14 mouse cellular contexts compared by ENCODE assay signal in genomic region chr1:169187658-169188057, GRCm38 (mm10).
DNase-seq lines count a peak whose midpoint lies in the region; ATAC-seq lines count a peak whose summit lies in the region.
"Had no signal": no experiment of that assay in that cellular context is flagged by ENCODE, and none has a peak within 500 bp of the region (broad histone marks: within the 10 kb centered on the region; RNA-seq: fewer than 3 reads in every experiment).

No protein-coding gene starts in this region.

- peak; percentile 3 to 10 for DNase-seq in heart, postnatal 10 days
- DNase-seq in heart, embryonic 10.5 days (ENCODE audit: low spot score), result no peak
- peak; percentile 3 to 12 for DNase-seq in left cerebral cortex, postnatal 14 days (ENCODE audit: low spot score in 2 of 2)
- DNase-seq in left cerebral cortex, adult 18-20 months (ENCODE audit: low spot score in 2 of 2), result no peak
- peak; percentile 60 for DNase-seq in embryonic facial prominence, embryonic 14.5 days (ENCODE audit: low spot score)
- no peak for DNase-seq in T-cell, adult 2 months (ENCODE audit: low spot score)
- DNase-seq: adrenal gland, adult 8-10 months; cerebellum, adult 9-11 months; left cerebral cortex, postnatal 4 days; thymus, postnatal 36 days had no signal

- no peaks in the 10 kb centered on the region for H3K4me1 ChIP-seq in heart, embryonic 10.5 days
- H3K4me1 ChIP-seq in embryonic facial prominence, embryonic 14.5 days (ENCODE audit: control insufficient read depth, insufficient read depth, low read length), result 0 out of 2 replicates have a peak, but pooled peaks cover 2% of the 10 kb centered on the region
- H3K4me1 ChIP-seq in midbrain, embryonic 12.5 days, result peaks cover 7% of the 10 kb centered on the region; the same call in 1 of the 2 replicates
- H3K4me1 ChIP-seq: hindbrain, embryonic 12.5 days; lung, embryonic 15.5 days had no signal

- H3K4me3 ChIP-seq in heart, embryonic 10.5 days, result no peak overlapping the region
- no peak overlapping the region for H3K4me3 ChIP-seq in embryonic facial prominence, embryonic 14.5 days (ENCODE audit: low read depth, low read length)
- H3K4me3 ChIP-seq in midbrain, embryonic 12.5 days, result no peak overlapping the region
- H3K4me3 ChIP-seq: hindbrain, embryonic 12.5 days; lung, embryonic 15.5 days had no signal

- no peak overlapping the region for H3K27ac ChIP-seq in heart, embryonic 10.5 days
- H3K27ac ChIP-seq in embryonic facial prominence, embryonic 14.5 days (replicated peaks; ENCODE audit: low read depth, low read length), result no peak overlapping the region; the same call in 1 of the 2 replicates
- peak overlapping the region; percentile 20; the same call in 1 of the 2 replicates for H3K27ac ChIP-seq in midbrain, embryonic 12.5 days (replicated peaks)
- H3K27ac ChIP-seq: hindbrain, embryonic 12.5 days; lung, embryonic 15.5 days had no signal

- peak; percentile 41; the same call in 1 of the 2 replicates for ATAC-seq in embryonic facial prominence, embryonic 14.5 days (ENCODE audit: low read depth)
- peak; percentile 49; the same call in 1 of the 2 replicates for ATAC-seq in midbrain, embryonic 12.5 days (ENCODE audit: low FRiP score, low read depth)
- ATAC-seq in megakaryocyte-erythroid progenitor cell, adult 5-6 weeks (replicated peaks; ENCODE audit: low FRiP score, low TSS enrichment, poor library complexity, severe bottlenecking), result no peak

- no peak overlapping the region for H3K4me2 ChIP-seq in embryonic facial prominence, embryonic 14.5 days (ENCODE audit: low read depth, low read length)
- H3K4me2 ChIP-seq in midbrain, embryonic 12.5 days (replicated peaks), result no peak overlapping the region
- H3K4me2 ChIP-seq: hindbrain, embryonic 12.5 days; lung, embryonic 15.5 days had no signal

- no peaks in the 10 kb centered on the region for H3K36me3 ChIP-seq in heart, embryonic 10.5 days
- no peaks in the 10 kb centered on the region for H3K36me3 ChIP-seq in embryonic facial prominence, embryonic 14.5 days (ENCODE audit: control insufficient read depth, insufficient read depth, low read length)
- no peaks in the 10 kb centered on the region for H3K36me3 ChIP-seq in midbrain, embryonic 12.5 days
- H3K36me3 ChIP-seq: hindbrain, embryonic 12.5 days; lung, embryonic 15.5 days had no signal

- no peaks in the 10 kb centered on the region for H3K9me3 ChIP-seq in heart, embryonic 10.5 days
- H3K9me3 ChIP-seq in embryonic facial prominence, embryonic 14.5 days (ENCODE audit: control insufficient read depth, low read length), result no peaks in the 10 kb centered on the region
- H3K9me3 ChIP-seq in midbrain, embryonic 12.5 days, result no peaks in the 10 kb centered on the region
- H3K9me3 ChIP-seq: hindbrain, embryonic 12.5 days; lung, embryonic 15.5 days had no signal

- 67% methylated on average over 1 of the region's 1 CpGs for WGBS in heart, embryonic 10.5 days
- 36% methylated on average over 1 of the region's 1 CpGs for WGBS in embryonic facial prominence, embryonic 14.5 days
- 18% methylated on average over 1 of the region's 1 CpGs for WGBS in midbrain, embryonic 12.5 days

- H3K9ac ChIP-seq in embryonic facial prominence, embryonic 14.5 days (ENCODE audit: low read depth, low read length), result no peak overlapping the region
- no peak overlapping the region for H3K9ac ChIP-seq in midbrain, embryonic 12.5 days (replicated peaks)
- H3K9ac ChIP-seq: hindbrain, embryonic 12.5 days; lung, embryonic 15.5 days had no signal

- intact Hi-C loops in heart, postnatal 10 days (cut with DNase I), result no loop called here
- intact Hi-C loops in left cerebral cortex, postnatal 14 days (cut with DNase I), result no loop called here

- no peaks in the 10 kb centered on the region for H3K27me3 ChIP-seq in heart, embryonic 10.5 days (ENCODE audit: insufficient read depth, poor library complexity, severe bottlenecking)
- no peaks in the 10 kb centered on the region for H3K27me3 ChIP-seq in embryonic facial prominence, embryonic 14.5 days (replicated peaks; ENCODE audit: control insufficient read depth, insufficient read depth, low read length)
- no peaks in the 10 kb centered on the region for H3K27me3 ChIP-seq in midbrain, embryonic 12.5 days
- H3K27me3 ChIP-seq: hindbrain, embryonic 12.5 days; lung, embryonic 15.5 days had no signal

Comparison
In these comparisons a context has a peak if more than half of its experiments do, and no peak if none do; other contexts are left out.
1. DNase-seq: peak in heart, postnatal 10 days (2 of 2), left cerebral cortex, postnatal 14 days (2 of 2) and embryonic facial prominence, embryonic 14.5 days (single experiment); none in heart, embryonic 10.5 days (single experiment), left cerebral cortex, adult 18-20 months (0 of 2) and T-cell, adult 2 months (single experiment).